Mouse (Mus musculus): ENCODE data around the gene Vmn1r64. TPM values are rescaled to one million over a fixed set of nuclear protein-coding genes. Genes with fewer than 3 reads are reported as not detected.

The Vmn1r64 gene
- not detected for total RNA-seq (2023)

GRCm38 (mm10) chr7:5884442-5884841 lies at the start of gene Vmn1r64:
Vmn1r64 (minus strand) TSS chr7:5884542.

Other genes starting within 250 kb of the Vmn1r64 start
- gene Vmn1r62, start 210.9 kb downstream of the Vmn1r64 start, total RNA-seq (2023): not detected
- not detected for gene Vmn1r63, start 79.1 kb downstream of the Vmn1r64 start, total RNA-seq (2023)
- gene Vmn1r65, start 126.5 kb upstream of the Vmn1r64 start, total RNA-seq (2023): not detected
- not detected for gene Nlrp4c, start 160.6 kb upstream of the Vmn1r64 start, total RNA-seq (2023)